Mouse (Mus musculus): ENCODE data around the gene Habp4.

The Habp4 gene

DNA sequence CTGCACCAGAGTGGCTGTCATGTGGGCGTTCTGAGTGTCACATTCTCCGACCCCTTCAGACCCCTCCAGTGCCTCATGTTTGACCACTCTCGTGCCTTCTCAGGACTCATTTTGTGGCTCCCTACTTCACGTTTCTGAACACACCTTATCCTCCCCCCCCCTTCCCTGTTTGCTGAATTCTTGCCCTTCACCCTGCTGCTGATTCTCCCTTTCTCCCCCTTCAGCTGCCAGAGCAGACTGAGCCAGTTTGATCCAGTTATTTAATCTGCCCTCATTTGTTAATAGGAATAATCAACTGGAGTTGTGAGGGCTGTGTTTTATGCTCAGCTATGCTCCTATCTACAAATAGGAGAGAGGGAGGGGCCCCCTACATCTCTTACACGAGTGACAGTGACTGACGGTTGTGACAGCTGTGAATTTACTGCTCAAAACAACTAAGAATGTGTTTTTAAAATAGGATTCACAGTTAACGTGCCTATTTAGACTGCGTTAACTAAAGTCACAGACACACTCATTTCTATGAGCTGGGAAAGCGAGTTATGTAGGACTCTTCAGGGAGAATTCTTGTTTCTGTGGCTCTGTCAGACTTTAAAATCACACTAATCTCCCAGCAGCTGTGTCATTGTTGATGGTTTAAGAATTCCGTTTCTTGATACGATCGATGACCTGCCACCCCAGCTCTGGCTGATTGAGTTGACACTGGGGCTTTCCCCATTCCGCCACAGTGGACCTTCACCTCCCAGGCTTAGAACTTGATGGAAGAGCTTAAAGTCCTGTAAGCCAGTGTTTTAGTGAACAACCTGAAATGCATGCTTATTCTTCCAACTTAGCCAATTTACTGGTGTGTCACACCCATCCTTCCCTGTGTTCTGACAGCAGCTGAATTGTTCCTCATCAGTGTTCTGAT lies 17.4 kb downstream of the Habp4 start:
- DNase-seq = no peak

DNA sequence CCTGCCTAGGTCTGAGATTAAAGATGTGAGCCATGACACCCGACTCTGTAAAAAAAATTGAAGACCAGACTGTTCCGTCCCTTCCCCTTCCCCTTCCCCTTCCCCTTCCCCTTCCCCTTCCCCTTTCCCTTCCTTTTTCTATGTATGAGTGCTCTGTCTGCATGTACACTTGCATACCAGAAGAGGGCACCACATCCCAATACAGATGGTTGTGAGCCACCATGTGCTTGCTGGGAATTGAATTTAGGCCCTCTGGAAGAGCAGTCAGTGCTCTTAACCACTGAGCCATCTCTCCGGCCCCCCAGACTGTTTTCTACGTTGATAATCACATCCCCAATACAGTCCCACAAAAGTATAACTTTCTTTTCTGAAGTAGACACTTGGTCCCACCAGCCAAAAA lies 18.7 kb downstream of the Habp4 start:
- no peak for DNase-seq

DNA sequence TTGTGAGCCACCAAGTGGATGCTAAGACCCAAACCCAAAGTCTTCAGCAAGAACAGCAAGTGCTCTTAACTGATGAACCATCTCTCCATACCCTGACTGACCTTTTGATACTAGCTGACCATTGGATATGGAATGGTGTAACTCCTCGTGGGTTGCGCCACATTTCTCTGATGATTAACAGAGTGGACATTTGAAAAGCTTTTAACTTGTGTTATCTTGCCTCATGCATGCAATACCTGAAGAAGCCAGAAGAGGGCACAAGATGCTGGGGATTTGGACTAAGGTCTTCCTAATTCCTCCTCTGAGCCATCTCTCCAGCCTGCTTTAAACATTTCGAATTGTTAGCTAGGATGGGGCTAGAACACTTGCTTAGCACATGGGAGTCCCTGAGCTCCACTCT lies 19.3 kb downstream of the Habp4 start:
- DNase-seq = peak in 1 of 2 experiments; percentile 73

GRCm38 (mm10) chr13:64182091-64182490 lies 20.5 kb downstream of the Habp4 start:
- DNase-seq = no peak

- no peak for DNase-seq
Observed at GRCm38 (mm10) chr13:64183583-64183982, 22.0 kb downstream of the Habp4 start.

- no peak for DNase-seq
Observed at GRCm38 (mm10) chr13:64184361-64184760, 22.7 kb downstream of the Habp4 start.

GRCm38 (mm10) chr13:64185176-64185575 lies 23.6 kb downstream of the Habp4 start:
- DNase-seq = no peak

DNA sequence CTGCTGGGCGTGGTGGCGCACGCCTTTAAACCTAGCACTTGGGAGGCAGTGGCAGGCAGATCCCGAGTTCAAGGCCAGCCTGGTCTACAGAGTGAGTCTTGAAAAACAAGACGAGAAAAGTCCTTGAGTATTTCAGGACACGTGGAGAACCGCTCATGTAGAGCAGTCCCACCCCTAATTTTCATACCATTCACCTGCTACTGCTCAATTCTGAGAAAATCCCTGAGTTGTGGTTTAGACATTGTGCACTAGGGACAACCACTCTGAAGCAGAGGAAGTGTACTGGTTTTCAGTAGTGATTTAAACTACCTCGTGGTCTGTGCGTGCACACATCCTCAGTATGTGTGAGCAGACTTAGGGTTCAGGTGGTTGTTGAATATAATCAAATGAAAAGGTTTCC lies 24.0 kb downstream of the Habp4 start:
- no peak for DNase-seq

- DNase-seq = no peak
Observed at GRCm38 (mm10) chr13:64186516-64186915, 24.9 kb downstream of the Habp4 start.

DNA sequence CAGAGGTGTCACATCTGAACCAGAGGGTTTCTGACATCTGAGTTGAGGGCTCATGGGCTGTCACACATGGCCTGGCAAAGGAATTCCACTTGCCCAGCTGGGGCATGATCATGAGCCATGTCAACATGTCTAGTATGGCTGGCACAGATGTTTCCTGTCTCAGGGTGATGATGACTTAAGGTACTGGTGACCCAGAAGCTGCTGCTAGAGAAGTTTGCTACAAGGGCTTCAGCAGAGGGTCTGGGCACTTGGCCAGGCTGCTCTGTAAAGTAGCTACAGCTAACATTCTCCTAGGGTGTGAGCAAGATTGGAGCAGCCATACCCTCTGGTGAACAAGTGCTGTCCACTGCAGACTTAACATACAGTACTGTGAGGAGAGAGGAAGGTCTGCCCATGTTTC lies 25.4 kb downstream of the Habp4 start:
- peak in 1 of 2 experiments; percentile 43 for DNase-seq

- no peak for DNase-seq
Observed at GRCm38 (mm10) chr13:64197899-64198298, 36.3 kb downstream of the Habp4 start.

DNA sequence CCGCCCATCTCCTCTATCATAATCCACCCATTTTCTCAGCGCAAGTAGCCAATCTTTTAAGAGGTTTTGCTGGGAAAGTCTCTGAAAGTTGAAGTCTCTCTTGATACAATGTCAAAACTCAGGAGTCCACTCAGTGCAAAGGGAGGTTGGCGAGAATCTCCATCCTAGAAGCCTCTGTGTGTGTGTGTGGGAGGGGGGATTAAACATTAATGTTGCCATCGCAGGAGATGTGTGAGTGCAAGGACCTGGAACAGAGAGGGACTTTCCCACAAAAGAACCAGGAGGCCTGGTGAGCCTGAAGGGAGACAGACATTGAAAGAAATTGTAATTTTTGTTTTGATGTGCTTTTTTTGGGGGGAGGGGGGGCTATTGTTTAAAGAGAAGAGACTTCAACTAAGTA lies 36.7 kb downstream of the Habp4 start:
- DNase-seq = no peak

DNA sequence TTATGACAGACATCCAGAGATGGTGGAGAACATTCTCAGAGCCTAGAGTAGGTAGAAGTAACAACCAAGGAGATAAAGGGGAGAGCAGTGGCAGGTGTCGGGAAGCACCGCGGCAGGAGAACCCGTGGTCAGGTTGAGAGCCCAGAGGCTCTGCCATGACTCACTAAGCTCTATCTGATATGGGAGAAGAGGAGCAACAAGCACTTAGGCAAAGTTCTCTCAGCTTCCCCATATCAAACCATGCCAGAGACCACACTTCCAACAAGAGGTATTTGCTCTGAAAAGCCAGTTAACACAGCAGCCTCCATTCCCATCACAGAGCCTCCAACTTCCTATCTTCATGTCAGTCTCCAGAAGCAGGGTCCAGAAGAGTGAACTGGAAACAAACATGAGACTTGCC lies 39.3 kb downstream of the Habp4 start:
- no peak for DNase-seq

DNA sequence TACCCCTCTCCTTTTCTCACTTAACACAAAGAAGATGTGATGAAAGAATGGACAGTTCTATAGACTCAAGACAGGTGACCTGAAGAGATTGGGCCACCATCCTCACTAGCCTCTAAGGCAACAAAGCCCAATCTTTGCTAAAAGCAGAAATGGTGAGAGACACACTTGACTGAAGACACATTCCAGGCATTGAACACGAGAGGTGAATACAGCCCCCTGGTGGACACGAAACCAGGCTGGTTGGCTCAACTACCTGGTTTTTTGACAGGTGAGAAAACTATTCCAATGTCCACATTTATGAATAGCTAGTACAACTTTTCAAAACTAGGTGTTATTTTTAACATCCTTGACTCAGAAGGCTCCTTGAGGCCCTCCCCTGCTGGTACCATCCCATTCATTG lies 43.1 kb downstream of the Habp4 start:
- peak in 1 of 2 experiments; percentile 38 for DNase-seq

GRCm38 (mm10) chr13:64205186-64205585 lies 43.6 kb downstream of the Habp4 start:
- peak; percentile 32 to 54 for DNase-seq

GRCm38 (mm10) chr13:64208146-64208545 lies 46.5 kb downstream of the Habp4 start:
- DNase-seq = no peak

DNA sequence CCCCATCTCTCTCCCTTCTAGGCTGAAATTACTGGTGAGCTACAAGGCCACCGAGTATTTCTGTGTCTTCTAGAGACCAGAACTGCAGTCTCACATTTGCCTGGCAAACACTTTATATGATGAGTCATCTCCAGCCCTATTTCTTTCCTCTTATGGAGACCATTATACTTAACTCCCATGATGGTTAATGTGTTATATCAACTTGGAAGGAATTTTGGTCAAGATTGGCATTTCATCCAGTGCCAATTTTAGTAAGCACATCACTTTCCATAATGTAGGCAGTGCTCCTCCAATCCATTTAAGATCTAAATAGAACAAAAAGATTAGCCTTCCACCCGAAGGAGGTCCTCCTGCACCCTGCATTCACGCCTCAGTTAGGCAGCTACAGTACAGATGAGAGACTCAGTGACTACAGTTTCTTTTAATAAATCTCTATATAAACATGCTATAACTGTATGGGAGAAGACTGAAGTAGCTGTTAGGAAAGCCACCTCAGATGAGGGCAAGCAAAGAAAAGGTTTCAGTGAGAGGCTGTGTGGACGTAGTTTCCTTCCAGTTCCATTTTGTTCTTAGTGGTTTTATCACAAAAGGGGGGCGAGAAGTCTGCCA lies 50.5 kb downstream of the Habp4 start:
- no peak for DNase-seq

- DNase-seq = no peak
Observed at GRCm38 (mm10) chr13:64214891-64215290, 53.3 kb downstream of the Habp4 start.

GRCm38 (mm10) chr13:64225738-64226137 lies 64.1 kb downstream of the Habp4 start:
- no peak for DNase-seq

- DNase-seq = no peak
Observed at GRCm38 (mm10) chr13:64226725-64227124, 65.1 kb downstream of the Habp4 start.

DNA sequence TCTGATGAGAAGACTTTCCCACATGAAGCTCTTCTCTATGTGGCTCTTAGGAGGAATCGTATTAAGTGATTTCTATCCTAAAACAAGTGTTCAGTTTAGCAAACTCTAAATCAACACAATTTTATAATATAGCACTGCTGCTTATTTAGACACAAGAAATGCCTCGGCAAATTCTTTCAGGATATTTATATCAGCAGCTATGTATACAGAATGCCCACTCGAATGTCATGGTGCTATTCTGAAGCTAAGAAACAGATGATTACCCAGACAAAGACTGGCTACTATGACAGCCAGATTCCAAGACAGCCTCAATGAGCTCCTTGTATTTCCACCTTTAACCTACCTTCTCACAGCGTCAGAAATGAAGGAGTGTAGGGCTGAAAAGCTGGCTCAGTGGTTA lies 71.5 kb downstream of the Habp4 start:
- no peak for DNase-seq

- DNase-seq = no peak
Observed at GRCm38 (mm10) chr13:64235062-64235715, 73.6 kb downstream of the Habp4 start.

DNA sequence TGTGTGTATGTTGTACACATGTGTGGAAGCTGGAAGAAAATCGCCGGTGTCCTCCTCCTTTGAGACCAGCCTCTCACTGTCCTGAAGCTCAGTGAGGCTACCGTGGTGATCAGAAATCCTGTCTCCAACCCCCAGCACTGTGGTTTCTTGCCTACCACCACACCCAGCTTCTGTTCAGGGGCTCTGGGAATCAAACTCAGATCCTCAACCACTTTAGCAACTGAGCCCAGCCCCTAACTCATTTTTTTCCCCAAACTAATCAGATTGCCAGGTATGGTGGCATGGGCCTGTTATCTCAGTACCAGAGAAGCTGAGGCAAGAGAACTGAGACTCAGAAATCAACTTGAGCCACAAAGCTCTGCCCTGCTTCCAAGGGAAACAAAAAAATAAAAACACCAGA lies 74.2 kb downstream of the Habp4 start:
- no peak for DNase-seq

Data from lung, postnatal 4 days (tissue).